Mouse (Mus musculus): ENCODE data around the gene Tuba1b. TPM values are rescaled to one million over a fixed set of nuclear protein-coding genes. Genes with fewer than 3 reads are reported as not detected.
"Not testable (repeated sequence)": the region's sequence is repeated elsewhere in the genome, so short reads cannot be mapped to it uniquely, and the experiment has no call there.

Gene Tuba1b
- total and polyA plus RNA-seq, 2 experiments, result 49.9 to 183 TPM

DNA sequence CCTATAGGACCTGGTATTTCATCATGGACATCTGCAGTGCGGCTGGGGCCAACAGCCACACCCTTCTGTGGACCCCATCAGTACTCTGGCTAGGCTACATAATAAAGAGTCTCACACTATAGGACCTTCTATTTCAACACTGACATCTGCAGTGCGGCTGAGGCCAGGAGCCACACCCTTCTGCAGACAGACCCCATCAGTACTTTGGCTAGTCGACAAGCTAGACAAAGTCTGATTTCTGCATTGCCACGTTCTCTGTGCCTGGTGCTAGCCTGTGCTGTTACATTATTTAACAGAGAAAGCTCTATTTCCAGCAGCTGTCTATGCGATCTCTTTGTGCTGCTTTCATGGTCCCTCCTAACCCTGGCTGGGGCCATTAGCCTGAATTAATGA is 17.7 kb upstream of the Tuba1b start:
- Histone ChIP-seq H3K36me3 (ENCODE audit: control insufficient read depth, insufficient read depth, low read length) (no peaks in the 10 kb centered on the region), H3K4me3 (ENCODE audit: insufficient read depth, low read depth, low read length) (no peak overlapping the region), H3K4me1 (ENCODE audit: control insufficient read depth, insufficient read depth, low read length) (no peaks in the 10 kb centered on the region; the same call in 1 of the 2 replicates), H3K27ac (replicated peaks; ENCODE audit: insufficient read depth, low read depth, low read length) (no peak overlapping the region), H3K9ac (ENCODE audit: low read depth, low read length) (no peak overlapping the region), H3K79me2 (ENCODE audit: control insufficient read depth, insufficient read depth, low read length) (no peaks in the 10 kb centered on the region), H3K27me3 (ENCODE audit: control insufficient read depth, insufficient read depth, low read length) (no peaks in the 10 kb centered on the region; the same call in 1 of the 2 replicates)
- DNase-seq (ENCODE audit: extremely low read depth, low read depth, low spot score), result no peak
- TF ChIP-seq CTCF (IDR thresholded peaks at IDR 0.05; ENCODE audit: low read depth, low read length), result no peak
- no peak for TF ChIP-seq POLR2A (IDR thresholded peaks at IDR 0.05; ENCODE audit: extremely low read depth, insufficient read depth, low read length)
- 62% methylated on average over 5 of the region's 5 CpGs for WGBS

- WGBS, result 88% methylated on average over 11 of the region's 15 CpGs
- DNase-seq (ENCODE audit: extremely low read depth, low read depth, low spot score); H3K9ac ChIP-seq (ENCODE audit: low read depth, low read length); H3K27me3 ChIP-seq (ENCODE audit: control insufficient read depth, insufficient read depth, low read length); H3K4me3 ChIP-seq (ENCODE audit: insufficient read depth, low read depth, low read length); H3K27ac ChIP-seq (replicated peaks; ENCODE audit: insufficient read depth, low read depth, low read length); H3K79me2 ChIP-seq (ENCODE audit: control insufficient read depth, insufficient read depth, low read length); H3K36me3 ChIP-seq (ENCODE audit: control insufficient read depth, insufficient read depth, low read length); H3K4me1 ChIP-seq (ENCODE audit: control insufficient read depth, insufficient read depth, low read length): not testable (repeated sequence)
Measured at GRCm38 (mm10) chr15:98951122-98952062, 17.0 kb upstream of the Tuba1b start.

- Histone ChIP-seq H3K27ac (replicated peaks; ENCODE audit: insufficient read depth, low read depth, low read length) (no peak overlapping the region), H3K9ac (ENCODE audit: low read depth, low read length) (no peak overlapping the region), H3K36me3 (ENCODE audit: control insufficient read depth, insufficient read depth, low read length) (no peaks in the 10 kb centered on the region), H3K27me3 (ENCODE audit: control insufficient read depth, insufficient read depth, low read length) (no peaks in the 10 kb centered on the region), H3K4me3 (ENCODE audit: insufficient read depth, low read depth, low read length) (no peak overlapping the region), H3K4me1 (ENCODE audit: control insufficient read depth, insufficient read depth, low read length) (no peaks in the 10 kb centered on the region; the same call in 1 of the 2 replicates), H3K79me2 (ENCODE audit: control insufficient read depth, insufficient read depth, low read length) (no peaks in the 10 kb centered on the region)
- DNase-seq (ENCODE audit: extremely low read depth, low read depth, low spot score), result no peak
- WGBS, result 80% methylated on average over 3 of the region's 3 CpGs
- TF ChIP-seq CTCF (IDR thresholded peaks at IDR 0.05; ENCODE audit: low read depth, low read length) (no peak), POLR2A (IDR thresholded peaks at IDR 0.05; ENCODE audit: extremely low read depth, insufficient read depth, low read length) (no peak)
Measured at GRCm38 (mm10) chr15:98949607-98949892, 15.2 kb upstream of the Tuba1b start.

- no peaks in the 10 kb centered on the region for H3K27me3 ChIP-seq (ENCODE audit: control insufficient read depth, insufficient read depth, low read length)
- no peak overlapping the region for H3K27ac ChIP-seq (replicated peaks; ENCODE audit: insufficient read depth, low read depth, low read length)
- H3K79me2 ChIP-seq (ENCODE audit: control insufficient read depth, insufficient read depth, low read length), result no peaks in the 10 kb centered on the region
- no peak for DNase-seq (ENCODE audit: extremely low read depth, low read depth, low spot score)
- H3K4me1 ChIP-seq (ENCODE audit: control insufficient read depth, insufficient read depth, low read length), result no peaks in the 10 kb centered on the region; the same call in 1 of the 2 replicates
- 85% methylated on average over 6 of the region's 6 CpGs for WGBS
- H3K36me3 ChIP-seq (ENCODE audit: control insufficient read depth, insufficient read depth, low read length), result no peaks in the 10 kb centered on the region
- H3K4me3 ChIP-seq (ENCODE audit: insufficient read depth, low read depth, low read length), result no peak overlapping the region
- TF ChIP-seq POLR2A (IDR thresholded peaks at IDR 0.05; ENCODE audit: extremely low read depth, insufficient read depth, low read length) (no peak), CTCF (IDR thresholded peaks at IDR 0.05; ENCODE audit: low read depth, low read length) (no peak)
- H3K9ac ChIP-seq (ENCODE audit: low read depth, low read length), result no peak overlapping the region
Measured at GRCm38 (mm10) chr15:98948857-98949606, 14.7 kb upstream of the Tuba1b start.

- no peak overlapping the region for H3K4me3 ChIP-seq (ENCODE audit: insufficient read depth, low read depth, low read length)
- no peaks in the 10 kb centered on the region for H3K27me3 ChIP-seq (ENCODE audit: control insufficient read depth, insufficient read depth, low read length)
- H3K27ac ChIP-seq (replicated peaks; ENCODE audit: insufficient read depth, low read depth, low read length), result no peak overlapping the region
- H3K9ac ChIP-seq (ENCODE audit: low read depth, low read length), result no peak overlapping the region
- no peak for TF ChIP-seq POLR2A (IDR thresholded peaks at IDR 0.05; ENCODE audit: extremely low read depth, insufficient read depth, low read length)
- no peak for TF ChIP-seq CTCF (IDR thresholded peaks at IDR 0.05; ENCODE audit: low read depth, low read length)
- no peaks in the 10 kb centered on the region for H3K79me2 ChIP-seq (ENCODE audit: control insufficient read depth, insufficient read depth, low read length)
- no peak for DNase-seq (ENCODE audit: extremely low read depth, low read depth, low spot score)
- no peaks in the 10 kb centered on the region for H3K36me3 ChIP-seq (ENCODE audit: control insufficient read depth, insufficient read depth, low read length)
- no peaks in the 10 kb centered on the region; the same call in 1 of the 2 replicates for H3K4me1 ChIP-seq (ENCODE audit: control insufficient read depth, insufficient read depth, low read length)
Measured at GRCm38 (mm10) chr15:98948382-98948781, 14.0 kb upstream of the Tuba1b start.

- TF ChIP-seq POLR2A (IDR thresholded peaks at IDR 0.05; ENCODE audit: extremely low read depth, insufficient read depth, low read length), result no peak
- no peak for TF ChIP-seq CTCF (IDR thresholded peaks at IDR 0.05; ENCODE audit: low read depth, low read length)
- Histone ChIP-seq H3K27me3 (ENCODE audit: control insufficient read depth, insufficient read depth, low read length) (no peaks in the 10 kb centered on the region), H3K9ac (ENCODE audit: low read depth, low read length) (no peak overlapping the region), H3K4me3 (ENCODE audit: insufficient read depth, low read depth, low read length) (no peak overlapping the region), H3K36me3 (ENCODE audit: control insufficient read depth, insufficient read depth, low read length) (no peaks in the 10 kb centered on the region), H3K79me2 (ENCODE audit: control insufficient read depth, insufficient read depth, low read length) (no peaks in the 10 kb centered on the region), H3K4me1 (ENCODE audit: control insufficient read depth, insufficient read depth, low read length) (no peaks in the 10 kb centered on the region), H3K27ac (replicated peaks; ENCODE audit: insufficient read depth, low read depth, low read length) (no peak overlapping the region)
- WGBS, result 81% methylated on average over 3 of the region's 3 CpGs
- no peak for DNase-seq (ENCODE audit: extremely low read depth, low read depth, low spot score)
Measured at GRCm38 (mm10) chr15:98947884-98948283, 13.5 kb upstream of the Tuba1b start.

Data from liver, adult 2 months (tissue).